Mouse (Mus musculus) monocyte, adult 59 days (primary cell): ENCODE measurements around the gene Ppm1l. TPM values are rescaled to one million over a fixed set of nuclear protein-coding genes. Genes with fewer than 3 reads are reported as not detected.

ENCODE experiments used
- total RNA-seq, 2 experiments: library from RNA; stranded (reverse); gene quantifications; one replicate each; pipeline ENCODE4 v1.2.4; 2023

Ppm1l gene
- 1 to 10 TPM; 1.4 to 1.9 TPM for total RNA-seq

GRCm38 (mm10) chr3:69316391-69317195 is at the start of gene Ppm1l:
TSS of gene Ppm1l (plus strand) at chr3:69316861.

DNA sequence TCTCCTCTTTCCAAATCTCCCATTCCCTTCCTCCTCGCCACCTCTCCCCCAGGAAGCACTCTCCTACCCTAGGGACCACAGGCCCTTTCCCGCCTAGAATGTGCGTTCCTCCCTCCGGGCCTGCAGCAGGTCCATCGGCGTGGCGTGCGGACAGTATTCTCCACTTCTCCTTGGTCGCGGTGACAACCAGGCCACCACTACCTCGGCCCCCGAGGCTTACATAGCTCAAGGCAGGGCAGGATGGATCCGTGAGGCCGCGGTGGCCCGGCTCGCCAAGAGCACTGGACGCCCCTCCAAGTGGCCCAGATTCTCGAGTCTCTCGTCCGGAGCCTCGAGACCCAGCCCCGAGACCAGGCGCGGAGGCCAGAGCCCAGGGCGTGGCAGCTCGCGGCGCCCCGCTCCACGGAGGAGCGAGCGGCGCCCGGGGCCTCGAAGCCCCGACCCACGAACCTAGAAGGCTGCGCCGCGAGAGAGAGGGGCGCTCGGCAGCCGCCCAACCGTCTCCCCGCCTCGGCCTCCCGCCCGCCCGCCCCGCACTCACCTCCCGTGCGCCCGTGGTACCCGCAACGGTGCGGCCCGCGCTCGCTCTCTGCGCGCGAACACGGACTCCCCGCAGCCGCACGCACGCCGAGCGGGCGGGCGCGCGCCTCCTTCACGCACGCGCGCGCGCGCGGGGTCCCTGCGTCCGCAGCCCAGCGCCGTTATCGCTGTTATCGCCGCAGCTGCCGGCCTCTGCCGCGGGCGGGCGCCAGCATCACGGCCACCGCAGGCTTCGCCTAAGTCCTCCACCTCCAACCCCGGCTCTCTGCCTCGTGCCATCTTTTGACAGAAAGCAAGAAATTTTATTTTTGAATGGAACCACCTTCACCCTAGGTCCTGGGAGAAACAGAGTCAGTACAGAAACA is 281.9 kb downstream of the Ppm1l start, which contains the start of gene B3galnt1:
TSS of gene B3galnt1 (minus strand) at position 700 of the 905 bp plus-strand sequence.

Other genes with a start within 250 kb of the Ppm1l start
- gene Kpna4, start 189.7 kb upstream of the Ppm1l start, total RNA-seq: 100 to 1,000 TPM; 172 to 181 TPM
- gene Arl14, start 94.4 kb upstream of the Ppm1l start, total RNA-seq: not detected